Mouse (Mus musculus) neural tube, embryonic 15.5 days (tissue): ENCODE measurements around the gene Hacd4. TPM values are rescaled to one million over a fixed set of nuclear protein-coding genes. Genes with fewer than 3 reads are reported as not detected.

Experiments
- ATAC-seq: fragments of 200-750 bp; cut with Nextera tagmentation; 2 replicates; pipeline ENCODE4 v1.8.0; 2017; ENCODE audit warnings: mild to moderate bottlenecking, moderate TSS enrichment, moderate library complexity; ENCODE audit not compliant: low FRiP score
- H3K27ac ChIP-seq: fragments of 300-500 bp; sonication (generic); replicated peaks from 2 replicates; pipeline ENCODE4 v1.5.1; 2015; ENCODE audit warnings: mild to moderate bottlenecking, inconsistent platforms
- H3K27me3 ChIP-seq: fragments of 300-500 bp; sonication (generic); replicated peaks from 2 replicates; pipeline ENCODE4 v1.6.1; 2015; ENCODE audit warnings: inconsistent platforms
- H3K36me3 ChIP-seq: fragments of 300-500 bp; sonication (generic); 2 replicates; pipeline ENCODE4 v1.6.1; 2015; ENCODE audit warnings: inconsistent platforms
- H3K4me1 ChIP-seq: fragments of 300-500 bp; sonication (generic); 2 replicates; pipeline ENCODE4 v1.6.1; 2015; ENCODE audit warnings: inconsistent platforms
- H3K4me2 ChIP-seq: fragments of 300-500 bp; sonication (generic); 2 replicates; pipeline ENCODE4 v1.6.1; 2015; ENCODE audit warnings: inconsistent platforms, mild to moderate bottlenecking, moderate library complexity
- H3K4me3 ChIP-seq: fragments of 300-500 bp; sonication (generic); replicated peaks from 2 replicates; pipeline ENCODE4 v1.5.1; 2015; ENCODE audit warnings: mild to moderate bottlenecking, inconsistent platforms
- H3K9ac ChIP-seq: fragments of 300-500 bp; sonication (generic); replicated peaks from 2 replicates; pipeline ENCODE4 v1.6.1; 2015; ENCODE audit warnings: mild to moderate bottlenecking, inconsistent platforms
- H3K9me3 ChIP-seq: fragments of 300-500 bp; sonication (generic); replicated peaks from 2 replicates; pipeline ENCODE4 v1.6.1; 2016; ENCODE audit warnings: inconsistent platforms
- WGBS: fragments of 180-500 bp; shearing (Covaris S2); methylation state at CpG from one replicate; pipeline ENCODE4 v1.1.7; 2015; ENCODE audit warnings: mixed read lengths; 5-methylcytosine and 5-hydroxymethylcytosine counted together
- polyA plus RNA-seq: library from polyadenylated mRNA; unstranded; fragments of >200 nt; fragmentation: Nextera tagmentation; extraction: Ambion mirVana; gene quantifications from 2 replicates; pipeline ENCODE4 v1.2.1, GENCODE M21; 2015

The Hacd4 gene
- polyA plus RNA-seq, 1 experiment from 2014 or later = 4.3 TPM

DNA sequence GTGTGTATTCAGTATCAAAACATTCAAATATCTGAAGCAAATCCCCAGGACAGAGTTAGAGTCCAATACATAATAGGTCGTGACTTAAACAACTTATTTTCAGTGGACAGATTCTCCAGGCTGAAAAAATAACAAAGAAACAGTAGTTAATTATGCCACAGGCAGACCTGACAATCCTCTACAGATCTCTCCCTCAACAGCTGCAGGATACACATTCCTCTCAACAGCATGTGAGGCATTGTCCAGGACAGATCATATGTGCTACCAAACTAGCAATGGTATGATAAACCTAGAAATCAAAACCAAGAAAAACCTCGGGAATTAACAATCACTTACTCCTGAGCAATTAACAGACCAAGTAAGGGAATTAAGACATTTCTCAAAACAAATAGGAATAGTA, 22.6 kb upstream of the Hacd4 start:
- H3K4me2 ChIP-seq = no peak overlapping the region
- H3K9ac ChIP-seq = no peak overlapping the region
- H3K4me3 ChIP-seq = no peak overlapping the region
- no peaks in the 10 kb centered on the region for H3K4me1 ChIP-seq
- no peaks in the 10 kb centered on the region for H3K27me3 ChIP-seq
- no peaks in the 10 kb centered on the region for H3K9me3 ChIP-seq
- no peaks in the 10 kb centered on the region for H3K36me3 ChIP-seq
- whole genome bisulfite sequencing = 74% methylated on average over 2 of the region's 2 CpGs
- H3K27ac ChIP-seq = no peak overlapping the region
- no peak for ATAC-seq

GRCm38 (mm10) chr4:88458673-88459072, 19.9 kb upstream of the Hacd4 start:
- Histone ChIP-seq H3K4me1 (no peaks in the 10 kb centered on the region), H3K4me2 (no peak overlapping the region), H3K9ac (no peak overlapping the region), H3K27ac (no peak overlapping the region), H3K36me3 (no peaks in the 10 kb centered on the region), H3K9me3 (no peaks in the 10 kb centered on the region), H3K4me3 (no peak overlapping the region), H3K27me3 (no peaks in the 10 kb centered on the region)
- ATAC-seq = no peak
- 82% methylated on average over 2 of the region's 2 CpGs for WGBS

DNA sequence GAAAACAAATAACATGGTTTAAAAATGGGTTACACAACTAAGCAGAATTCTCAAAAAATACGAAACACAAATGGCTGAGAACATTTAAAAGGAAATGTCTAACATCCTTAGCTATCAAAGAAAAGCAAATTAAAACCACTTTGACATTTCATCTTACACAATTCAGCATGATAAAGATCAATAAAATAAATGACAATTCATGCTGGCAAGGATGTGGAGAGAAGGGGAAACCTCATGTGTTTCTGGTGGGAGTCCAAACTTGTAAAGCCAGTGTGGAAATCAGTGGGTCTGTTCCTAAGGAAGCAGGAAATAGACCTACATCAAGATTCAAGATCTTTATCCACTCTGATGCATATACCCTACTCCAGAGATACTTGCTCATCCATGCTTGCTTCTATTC, 19.4 kb upstream of the Hacd4 start:
- no peak for ATAC-seq
- Histone ChIP-seq H3K4me3 (no peak overlapping the region), H3K9me3 (no peaks in the 10 kb centered on the region), H3K27ac (no peak overlapping the region), H3K36me3 (no peaks in the 10 kb centered on the region), H3K9ac (no peak overlapping the region), H3K4me2 (no peak overlapping the region), H3K27me3 (no peaks in the 10 kb centered on the region), H3K4me1 (no peaks in the 10 kb centered on the region)
- WGBS = 90% methylated on average over 1 of the region's 1 CpGs

DNA sequence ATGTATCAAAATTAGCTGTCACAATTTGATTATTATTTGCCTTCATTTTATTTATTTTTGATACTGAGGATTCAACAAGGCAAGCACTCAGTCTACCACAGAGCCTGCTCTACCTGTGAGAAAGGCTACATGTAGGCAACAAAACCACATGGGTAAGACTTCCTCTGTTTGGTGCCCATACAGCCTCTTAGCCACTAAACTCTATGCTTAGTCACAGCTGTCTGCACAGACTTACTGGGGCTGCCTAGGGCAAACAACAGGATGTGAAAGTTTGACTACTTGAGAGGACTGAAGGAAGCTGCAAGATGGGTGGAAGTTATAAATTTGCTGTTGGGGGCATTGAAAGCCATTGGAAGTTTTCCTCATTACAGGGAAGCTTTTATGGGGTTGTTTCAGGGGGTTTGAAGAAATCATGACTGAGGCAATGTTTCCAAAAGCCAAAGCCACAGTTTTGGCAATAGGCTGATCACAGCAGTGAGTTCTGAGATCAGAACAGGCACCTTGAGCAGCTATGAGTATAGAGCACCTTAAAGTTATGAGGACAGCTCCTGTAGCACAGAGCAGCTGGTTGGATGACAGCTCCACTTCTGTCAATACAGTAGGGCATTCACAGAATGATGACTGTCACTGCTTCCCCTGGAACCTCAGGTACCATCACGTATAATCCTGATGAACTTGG, 11.5 kb upstream of the Hacd4 start:
- Histone ChIP-seq H3K4me1 (no peaks in the 10 kb centered on the region), H3K9ac (no peak overlapping the region), H3K4me3 (no peak overlapping the region), H3K27me3 (no peaks in the 10 kb centered on the region), H3K27ac (no peak overlapping the region), H3K36me3 (no peaks in the 10 kb centered on the region), H3K4me2 (no peak overlapping the region), H3K9me3 (no peaks in the 10 kb centered on the region)
- ATAC-seq = no peak
- 97% methylated on average over 1 of the region's 1 CpGs for WGBS

DNA sequence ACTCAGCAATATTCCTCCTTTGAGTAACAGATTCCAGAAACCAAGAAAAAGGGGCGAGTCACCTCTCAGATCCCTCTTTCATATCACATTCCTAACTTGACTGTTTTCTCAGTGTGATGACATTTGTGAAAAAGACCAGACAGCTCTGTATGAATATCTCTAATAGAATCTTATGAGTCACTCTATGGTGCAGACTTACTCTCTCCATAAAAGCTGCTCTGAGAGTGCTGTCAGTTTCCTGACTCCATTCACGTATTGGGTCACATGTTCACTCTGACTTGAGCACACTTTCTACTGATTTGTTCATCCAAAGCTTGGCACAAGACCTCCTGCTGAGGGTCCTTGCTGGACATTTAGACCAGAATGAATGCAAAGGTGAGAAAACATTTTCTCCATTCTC, 10.2 kb upstream of the Hacd4 start:
- H3K9me3 ChIP-seq = no peaks in the 10 kb centered on the region
- 75% methylated on average over 2 of the region's 2 CpGs for WGBS
- no peak overlapping the region for H3K4me2 ChIP-seq
- no peak overlapping the region for H3K27ac ChIP-seq
- H3K4me3 ChIP-seq = no peak overlapping the region
- no peaks in the 10 kb centered on the region for H3K4me1 ChIP-seq
- ATAC-seq = no peak
- H3K9ac ChIP-seq = no peak overlapping the region
- H3K36me3 ChIP-seq = no peaks in the 10 kb centered on the region
- no peaks in the 10 kb centered on the region for H3K27me3 ChIP-seq

DNA sequence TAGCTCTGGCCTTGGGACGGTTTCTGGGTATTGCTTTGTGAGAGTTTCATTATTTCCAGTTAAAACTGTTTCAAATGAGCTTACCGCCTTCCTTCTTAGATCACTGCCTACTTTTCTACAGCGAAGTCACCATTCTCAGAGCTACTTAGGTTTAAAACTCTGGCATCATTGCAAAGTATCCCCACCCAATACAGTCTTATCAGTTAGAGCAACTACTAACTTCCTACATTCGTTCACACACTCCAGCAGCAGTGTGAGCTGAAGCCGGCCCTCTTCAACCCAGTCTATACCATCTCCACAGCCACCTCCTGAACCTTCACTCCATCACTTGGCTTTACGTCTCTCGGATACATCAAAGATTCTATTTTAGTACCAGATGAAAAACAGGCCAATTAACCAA, 2.1 kb upstream of the Hacd4 start:
- no peak for ATAC-seq
- no peak overlapping the region for H3K4me2 ChIP-seq
- no peak overlapping the region for H3K4me3 ChIP-seq
- no peak overlapping the region for H3K9ac ChIP-seq
- no peak overlapping the region for H3K27ac ChIP-seq
- no peaks in the 10 kb centered on the region for H3K36me3 ChIP-seq
- no peaks in the 10 kb centered on the region for H3K9me3 ChIP-seq
- H3K4me1 ChIP-seq = peaks cover 11% of the 10 kb centered on the region
- WGBS = 94% methylated on average over 7 of the region's 7 CpGs
- no peaks in the 10 kb centered on the region for H3K27me3 ChIP-seq

DNA sequence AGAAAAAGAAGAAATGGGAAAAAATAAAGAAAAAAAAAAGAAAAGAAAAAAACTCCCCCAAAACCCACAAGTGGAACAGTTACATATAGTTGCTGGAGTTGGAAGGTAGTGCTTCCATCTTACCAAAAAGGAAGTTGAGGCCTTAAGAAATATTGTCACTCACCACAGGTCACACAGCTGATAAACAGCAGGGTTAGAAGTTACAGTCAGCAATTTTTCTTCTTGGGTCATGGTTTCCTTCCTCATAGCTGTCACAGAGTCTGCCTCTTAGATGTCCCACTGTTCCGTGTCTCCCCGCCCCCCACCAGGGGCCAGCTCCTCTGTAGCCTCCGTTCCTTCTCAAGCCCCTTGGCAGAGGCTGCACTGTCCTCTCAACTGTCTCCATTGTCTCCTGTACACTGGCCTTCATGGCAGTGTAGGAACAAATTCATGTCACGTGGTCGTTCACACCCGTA, 968 bp upstream of the Hacd4 start:
- no peak overlapping the region for H3K4me3 ChIP-seq
- WGBS = 79% methylated on average over 6 of the region's 6 CpGs
- H3K4me1 ChIP-seq = peaks cover 11% of the 10 kb centered on the region
- no peaks in the 10 kb centered on the region for H3K36me3 ChIP-seq
- H3K9me3 ChIP-seq = no peaks in the 10 kb centered on the region
- no peak overlapping the region for H3K9ac ChIP-seq
- no peaks in the 10 kb centered on the region for H3K27me3 ChIP-seq
- H3K27ac ChIP-seq = no peak overlapping the region
- no peak for ATAC-seq
- no peak overlapping the region for H3K4me2 ChIP-seq

DNA sequence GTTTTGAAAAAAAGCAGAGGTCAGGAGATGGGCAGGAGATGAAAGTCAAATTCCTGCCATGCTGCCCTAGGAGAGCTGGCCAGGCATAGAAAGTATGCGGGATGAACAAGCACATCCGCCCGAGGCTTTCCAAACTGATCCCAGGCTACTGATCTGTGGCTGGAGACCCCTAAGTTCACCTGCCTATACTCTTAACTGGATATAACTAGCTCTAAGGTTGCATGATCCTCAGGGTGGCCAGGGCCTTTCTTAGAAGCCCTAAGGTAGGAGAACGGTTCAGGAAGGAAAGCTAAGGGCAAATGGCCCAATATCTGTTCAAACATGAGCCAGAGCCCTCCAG, 232 bp upstream of the Hacd4 start:
- H3K4me3 ChIP-seq = peak overlapping the region; percentile 34
- WGBS = 23% methylated on average over 4 of the region's 4 CpGs
- no peaks in the 10 kb centered on the region for H3K27me3 ChIP-seq
- peaks cover 11% of the 10 kb centered on the region for H3K4me1 ChIP-seq
- H3K9me3 ChIP-seq = no peaks in the 10 kb centered on the region
- H3K27ac ChIP-seq = no peak overlapping the region
- H3K36me3 ChIP-seq = no peaks in the 10 kb centered on the region
- H3K4me2 ChIP-seq = peak overlapping the region; percentile 62
- ATAC-seq = no peak
- no peak overlapping the region for H3K9ac ChIP-seq

DNA sequence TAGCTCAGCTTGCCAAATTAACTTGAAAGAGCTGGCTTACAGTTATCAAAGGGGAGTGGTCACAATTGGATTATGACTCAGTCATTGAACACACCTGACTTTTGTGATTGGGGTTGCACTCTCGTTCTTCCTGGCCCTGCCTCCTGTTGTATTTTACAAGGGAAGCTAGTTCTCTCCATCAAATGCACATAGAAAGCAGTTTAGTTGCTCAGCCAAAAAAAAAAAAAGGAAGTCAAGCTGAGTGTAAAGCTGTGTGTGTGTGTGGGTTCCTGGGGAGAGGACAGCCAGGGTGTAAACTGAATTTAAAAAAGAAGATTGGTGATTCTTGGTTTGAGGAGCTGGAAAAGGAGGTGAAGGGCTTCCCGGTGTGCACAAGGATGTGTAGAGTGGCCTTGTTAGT, 811 bp downstream of the Hacd4 start:
- Histone ChIP-seq H3K4me3 (no peak overlapping the region), H3K36me3 (no peaks in the 10 kb centered on the region), H3K4me1 (peaks cover 11% of the 10 kb centered on the region), H3K27me3 (no peaks in the 10 kb centered on the region), H3K4me2 (peak overlapping the region; percentile 62), H3K9me3 (no peaks in the 10 kb centered on the region), H3K27ac (no peak overlapping the region), H3K9ac (no peak overlapping the region)
- 48% methylated on average over 2 of the region's 2 CpGs for WGBS
- no peak for ATAC-seq

GRCm38 (mm10) chr4:88437166-88437565, 1.6 kb downstream of the Hacd4 start:
- no peak overlapping the region for H3K27ac ChIP-seq

GRCm38 (mm10) chr4:88436593-88437165, 2.0 kb downstream of the Hacd4 start:
- Histone ChIP-seq H3K36me3 (no peaks in the 10 kb centered on the region), H3K9ac (no peak overlapping the region), H3K27ac (no peak overlapping the region), H3K27me3 (no peaks in the 10 kb centered on the region), H3K4me1 (peaks cover 11% of the 10 kb centered on the region), H3K9me3 (no peaks in the 10 kb centered on the region), H3K4me2 (no peak overlapping the region), H3K4me3 (no peak overlapping the region)
- WGBS = 82% methylated on average over 6 of the region's 6 CpGs
- no peak for ATAC-seq

More at GRCm38 (mm10) chr4:88437166-88437565, 1.6 kb downstream of the Hacd4 start:
- H3K27me3 ChIP-seq = no peaks in the 10 kb centered on the region
- no peaks in the 10 kb centered on the region for H3K36me3 ChIP-seq
- no peak for ATAC-seq
- H3K9me3 ChIP-seq = no peaks in the 10 kb centered on the region
- no peak overlapping the region for H3K4me3 ChIP-seq
- no peak overlapping the region for H3K4me2 ChIP-seq
- 89% methylated on average over 3 of the region's 3 CpGs for WGBS
- H3K9ac ChIP-seq = no peak overlapping the region
- peaks cover 11% of the 10 kb centered on the region for H3K4me1 ChIP-seq

DNA sequence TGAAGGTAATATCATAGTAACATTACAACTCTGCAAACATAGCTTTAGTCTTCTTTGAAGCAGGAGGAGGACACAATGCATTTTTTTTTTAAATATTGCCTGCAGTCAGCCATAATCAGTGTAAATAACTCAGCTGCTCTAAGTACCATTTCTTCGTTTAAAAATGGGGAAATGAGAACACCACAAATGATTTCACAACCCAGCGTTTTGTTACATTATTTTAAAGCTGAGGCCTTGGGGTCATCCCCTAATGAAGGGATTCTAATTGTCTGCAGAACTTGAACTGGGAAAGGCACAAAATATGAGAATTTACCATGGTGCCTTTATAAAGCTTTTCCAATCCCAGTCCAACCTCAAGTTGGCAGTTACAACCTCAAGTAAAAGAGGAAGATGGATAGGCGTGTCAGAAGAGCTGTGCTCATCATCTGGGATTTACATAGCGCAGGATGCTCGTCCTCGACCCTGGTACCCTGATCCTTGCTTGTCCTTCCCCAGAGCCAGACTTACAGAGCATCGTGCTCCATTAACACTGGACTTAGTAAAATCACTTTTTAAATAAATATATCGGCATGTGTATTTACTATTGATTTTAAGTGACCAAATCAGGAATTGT, 6.2 kb downstream of the Hacd4 start:
- no peaks in the 10 kb centered on the region for H3K36me3 ChIP-seq
- no peak for ATAC-seq
- H3K4me1 ChIP-seq = no peaks in the 10 kb centered on the region
- no peaks in the 10 kb centered on the region for H3K9me3 ChIP-seq
- WGBS = 84% methylated on average over 8 of the region's 8 CpGs
- no peak overlapping the region for H3K9ac ChIP-seq
- no peak overlapping the region for H3K27ac ChIP-seq
- H3K27me3 ChIP-seq = no peaks in the 10 kb centered on the region
- H3K4me3 ChIP-seq = no peak overlapping the region
- no peak overlapping the region for H3K4me2 ChIP-seq
